Mouse (Mus musculus): ENCODE data around the gene Bcas1.

- TF ChIP-seq USF1 (IDR thresholded peaks at IDR 0.05; ENCODE audit: low read depth) (no peak), POLR2A (IDR thresholded peaks at IDR 0.05; ENCODE audit: insufficient read length, low read depth) (no peak), MAX (IDR thresholded peaks at IDR 0.05; ENCODE audit: low read depth) (no peak), POLR2AphosphoS2 (IDR thresholded peaks at IDR 0.05; ENCODE audit: insufficient read length, low read depth) (no peak)
Measured at GRCm38 (mm10) chr2:170464817-170465216, 37.2 kb upstream of the Bcas1 start.

All from myocyte (in vitro differentiated cells).